Mouse (Mus musculus) limb, embryonic 15.5 days (tissue): ENCODE measurements around the gene Polr2i. TPM values are rescaled to one million over a fixed set of nuclear protein-coding genes. Genes with fewer than 3 reads are reported as not detected.
A peak's percentile ranks its signal among the peaks of the same experiment; 100 is the strongest.

ENCODE experiments used
- ATAC-seq: fragments of 200-750 bp; cut with Nextera tagmentation; 2 replicates; pipeline ENCODE4 v1.8.0; 2017; ENCODE audit warnings: low read depth, moderate TSS enrichment; ENCODE audit not compliant: insufficient number of reproducible peaks, low FRiP score, low TSS enrichment
- H3K27ac ChIP-seq: fragments of 300-500 bp; sonication (generic); 2 replicates; pipeline ENCODE4 v1.5.1; 2015; ENCODE audit warnings: moderate library complexity, mild to moderate bottlenecking, inconsistent platforms
- H3K27me3 ChIP-seq: fragments of 300-500 bp; sonication (generic); 2 replicates; pipeline ENCODE4 v1.6.1; 2015; ENCODE audit warnings: inconsistent platforms
- H3K36me3 ChIP-seq: fragments of 300-500 bp; sonication (generic); 2 replicates; pipeline ENCODE4 v1.6.1; 2015; ENCODE audit warnings: inconsistent platforms
- H3K4me1 ChIP-seq: fragments of 300-500 bp; sonication (generic); 2 replicates; pipeline ENCODE4 v1.6.1; 2015; ENCODE audit warnings: inconsistent platforms
- H3K4me2 ChIP-seq: fragments of 300-500 bp; sonication (generic); 2 replicates; pipeline ENCODE4 v1.6.1; 2015; ENCODE audit warnings: mild to moderate bottlenecking, inconsistent platforms
- H3K4me3 ChIP-seq: fragments of 300-500 bp; sonication (generic); 2 replicates; pipeline ENCODE4 v1.5.1; 2015; ENCODE audit warnings: mild to moderate bottlenecking, inconsistent platforms
- H3K9ac ChIP-seq: fragments of 300-500 bp; sonication (generic); 2 replicates; pipeline ENCODE4 v1.6.1; 2015; ENCODE audit warnings: inconsistent platforms
- H3K9me3 ChIP-seq: fragments of 300-500 bp; sonication (generic); 2 replicates; pipeline ENCODE4 v1.6.1; 2016; ENCODE audit warnings: inconsistent platforms
- WGBS: fragments of 180-500 bp; shearing (Covaris S2); methylation state at CpG from one replicate; pipeline ENCODE4 v1.1.7; 2015; 5-methylcytosine and 5-hydroxymethylcytosine counted together
- polyA plus RNA-seq: library from polyadenylated mRNA; unstranded; fragments of >200 nt; fragmentation: Nextera tagmentation; extraction: Ambion mirVana; gene quantifications from 2 replicates; pipeline ENCODE4 v1.2.1, GENCODE M21; 2015

The Polr2i gene
- polyA plus RNA-seq, 1 experiment from 2014 or later: 149 TPM

- Histone ChIP-seq H3K4me2 (peak overlapping the region; percentile 92), H3K27ac (no peak overlapping the region), H3K36me3 (no peaks in the 10 kb centered on the region), H3K4me3 (peak overlapping the region; percentile 81), H3K4me1 (peaks cover 16% of the 10 kb centered on the region), H3K9me3 (no peaks in the 10 kb centered on the region), H3K9ac (0 out of 2 replicates have a peak overlapping the region, but pooled peaks have one; percentile 28), H3K27me3 (no peaks in the 10 kb centered on the region)
- ATAC-seq: no peak
- WGBS: 0% methylated on average over 6 of the region's 6 CpGs
Observed at GRCm38 (mm10) chr7:30279536-30279935, 47.8 kb downstream of the Polr2i start.

GRCm38 (mm10) chr7:30279951-30280669 is 48.4 kb downstream of the Polr2i start, which contains the start of the genes Thap8 and Wdr62:
TSS of gene Thap8 (plus strand) at chr7:30280094.
TSS of gene Wdr62 (minus strand) at chr7:30280419.
- WGBS: under 1% methylated on average over 49 of the region's 49 CpGs
- H3K4me3 ChIP-seq: peak within 1 kb of the TSS; percentile 81

GRCm38 (mm10) chr7:30280670-30281138 is 49.0 kb downstream of the Polr2i start:
- Histone ChIP-seq H3K4me1 (peaks cover 16% of the 10 kb centered on the region), H3K4me3 (peak overlapping the region; percentile 81), H3K9me3 (no peaks in the 10 kb centered on the region), H3K36me3 (no peaks in the 10 kb centered on the region), H3K27me3 (no peaks in the 10 kb centered on the region), H3K9ac (peak overlapping the region; percentile 31), H3K27ac (peak overlapping the region; percentile 96), H3K4me2 (peak overlapping the region; percentile 92)
- under 1% methylated on average over 20 of the region's 20 CpGs for WGBS
- ATAC-seq: peak; percentile 83

More at GRCm38 (mm10) chr7:30279951-30280669, 48.4 kb downstream of the Polr2i start, which contains the start of the genes Thap8 and Wdr62:
- Histone ChIP-seq H3K4me2 (peak within 1 kb of the TSS; percentile 92), H3K27ac (peak within 1 kb of the TSS; percentile 96), H3K27me3 (no peaks in the 10 kb centered on the region), H3K4me1 (peaks cover 16% of the 10 kb centered on the region), H3K9ac (peak within 1 kb of the TSS; percentile 31), H3K36me3 (no peaks in the 10 kb centered on the region), H3K9me3 (no peaks in the 10 kb centered on the region)
- peak; percentile 95 for ATAC-seq

GRCm38 (mm10) chr7:30281522-30281921 is 49.8 kb downstream of the Polr2i start:
- H3K4me3 ChIP-seq: no peak overlapping the region
- H3K27ac ChIP-seq: peak overlapping the region; percentile 96
- H3K4me1 ChIP-seq: peaks cover 16% of the 10 kb centered on the region
- 0 out of 2 replicates have a peak overlapping the region, but pooled peaks have one; percentile 92 for H3K4me2 ChIP-seq
- no peak for ATAC-seq
- no peak overlapping the region for H3K9ac ChIP-seq
- 72% methylated on average over 4 of the region's 4 CpGs for WGBS
- no peaks in the 10 kb centered on the region for H3K9me3 ChIP-seq
- no peaks in the 10 kb centered on the region for H3K27me3 ChIP-seq
- H3K36me3 ChIP-seq: no peaks in the 10 kb centered on the region

- H3K27me3 ChIP-seq: no peaks in the 10 kb centered on the region
Observed at GRCm38 (mm10) chr7:30282740-30283139, 51.0 kb downstream of the Polr2i start.

More at GRCm38 (mm10) chr7:30282740-30283139, 51.0 kb downstream of the Polr2i start:
- Histone ChIP-seq H3K4me2 (no peak overlapping the region), H3K9me3 (no peaks in the 10 kb centered on the region), H3K4me3 (no peak overlapping the region), H3K4me1 (peaks cover 16% of the 10 kb centered on the region), H3K27ac (no peak overlapping the region), H3K9ac (no peak overlapping the region), H3K36me3 (no peaks in the 10 kb centered on the region)
- WGBS: 67% methylated on average over 7 of the region's 7 CpGs
- no peak for ATAC-seq

Other genes starting within 250 kb of the Polr2i start
- 17.9 and 27.5 TPM in 2 replicates for gene Zfp568, start 248.0 kb upstream of the Polr2i start, polyA plus RNA-seq
- 5.7 and 6.1 TPM in 2 replicates for gene Zfp14, start 180.6 kb upstream of the Polr2i start, polyA plus RNA-seq
- 8.2 and 8.3 TPM in 2 replicates for gene Zfp82, start 159.0 kb upstream of the Polr2i start, polyA plus RNA-seq
- 1.1 and 2.3 TPM in 2 replicates for gene Gm26920, start 141.5 kb upstream of the Polr2i start, polyA plus RNA-seq
- 9.5 and 12.7 TPM in 2 replicates for gene Zfp566, start 141.4 kb upstream of the Polr2i start, polyA plus RNA-seq
- 132 and 137 TPM in 2 replicates for gene Zfp260, start 137.2 kb upstream of the Polr2i start, polyA plus RNA-seq
- gene Zfp382, start 110.0 kb upstream of the Polr2i start, polyA plus RNA-seq: 13.2 and 13.8 TPM in 2 replicates
- 17.4 and 18.7 TPM in 2 replicates for gene Zfp146, start 62.2 kb upstream of the Polr2i start, polyA plus RNA-seq
- gene Cox7a1, start 47.8 kb upstream of the Polr2i start, polyA plus RNA-seq: 3.4 and 10.1 TPM in 2 replicates
- gene Capns1, start 33.1 kb upstream of the Polr2i start, polyA plus RNA-seq: 102 and 117 TPM in 2 replicates
- 175 and 188 TPM in 2 replicates for gene Tbcb, start 324 bp downstream of the Polr2i start, polyA plus RNA-seq
- 0.22 and 0.42 TPM in 2 replicates for gene Ovol3, start 3.8 kb downstream of the Polr2i start, polyA plus RNA-seq
- 0.26 and 0.78 TPM in 2 replicates for gene Thap8, start 48.1 kb downstream of the Polr2i start, polyA plus RNA-seq
- gene Wdr62, start 48.5 kb downstream of the Polr2i start, polyA plus RNA-seq: 6.0 and 6.2 TPM in 2 replicates
- 33.2 and 35.2 TPM in 2 replicates for gene Clip3, start 59.8 kb downstream of the Polr2i start, polyA plus RNA-seq
- gene Alkbh6, start 76.8 kb downstream of the Polr2i start, polyA plus RNA-seq: 80.8 and 82.0 TPM in 2 replicates
- 37.1 and 42.8 TPM in 2 replicates for gene Syne4, start 82.9 kb downstream of the Polr2i start, polyA plus RNA-seq
- 3.4 TPM in 1 of 2 replicates, not detected in the other for gene E130208F15Rik, start 89.8 kb downstream of the Polr2i start, polyA plus RNA-seq
- gene Sdhaf1, start 91.9 kb downstream of the Polr2i start, polyA plus RNA-seq: 13.7 and 18.8 TPM in 2 replicates
- 4.1 and 5.1 TPM in 2 replicates for gene Lrfn3, start 130.8 kb downstream of the Polr2i start, polyA plus RNA-seq
- 78.9 and 87.7 TPM in 2 replicates for gene Tyrobp, start 181.8 kb downstream of the Polr2i start, polyA plus RNA-seq
- 2.7 and 3.3 TPM in 2 replicates for gene Hcst, start 187.9 kb downstream of the Polr2i start, polyA plus RNA-seq
- 1.4 and 2.1 TPM in 2 replicates for gene Nfkbid, start 189.8 kb downstream of the Polr2i start, polyA plus RNA-seq
- gene Aplp1, start 213.6 kb downstream of the Polr2i start, polyA plus RNA-seq: 28.6 and 32.7 TPM in 2 replicates
- 0.04 and 0.38 TPM in 2 replicates for gene Kirrel2, start 225.7 kb downstream of the Polr2i start, polyA plus RNA-seq
- gene Nphs1, start 226.4 kb downstream of the Polr2i start, polyA plus RNA-seq: 0.07 TPM in 1 of 2 replicates, not detected in the other